ENCODE assay signal across 7 mouse cellular contexts in the genomic region with DNA sequence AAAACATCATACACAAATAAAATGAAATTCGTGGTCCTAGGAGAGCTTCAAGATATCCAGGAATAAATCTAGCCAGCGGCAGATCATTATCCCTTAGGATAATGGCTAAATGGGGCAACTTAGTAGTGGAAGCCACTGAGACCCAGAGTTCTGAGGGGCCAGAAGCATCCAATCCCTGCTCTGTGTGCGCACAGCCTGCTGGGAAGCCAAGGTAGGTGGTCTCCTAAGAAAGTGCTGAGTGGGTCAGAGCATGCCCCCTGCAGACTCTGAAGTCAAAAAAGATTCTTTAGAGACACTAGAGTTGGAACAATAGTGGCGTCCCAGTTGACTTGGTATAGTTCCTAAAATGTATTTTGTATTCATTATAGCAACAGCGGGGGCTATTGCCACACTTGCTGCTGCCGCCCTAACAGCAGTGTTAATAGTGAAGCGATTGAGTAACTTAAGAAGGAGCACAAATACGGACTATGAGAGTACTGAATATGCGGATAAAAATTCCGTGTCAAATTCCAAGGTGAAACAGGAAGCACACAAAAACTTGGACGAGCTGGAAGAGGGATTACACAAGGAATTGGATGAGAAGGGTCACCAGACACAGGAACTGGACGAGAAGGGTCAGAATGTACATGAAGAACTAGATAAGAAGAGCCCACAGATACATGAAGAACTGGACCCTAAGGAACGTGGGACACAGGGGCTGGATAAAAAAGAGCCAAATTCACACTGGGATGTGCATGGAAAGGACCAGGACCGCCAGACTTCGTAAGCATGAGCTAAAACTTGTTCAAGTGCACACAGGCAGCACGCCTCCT. TPM values are rescaled to one million over a fixed set of nuclear protein-coding genes. Genes with fewer than 3 reads are reported as not detected.
DNase-seq lines count a peak whose midpoint lies in the region; ATAC-seq lines count a peak whose summit lies in the region.

A gene (plus strand): TSS at position 472 of the 812 bp plus-strand sequence.

- peak; percentile 7 for DNase-seq in thymus, postnatal 14 days
- DNase-seq in thymus, postnatal 25 days, result no peak
- DNase-seq in embryo, embryonic 10 days (ENCODE audit: low spot score), result peak; percentile 43
- peak in 1 of 2 experiments; percentile 5 for DNase-seq in left cerebral cortex, postnatal 25 days (ENCODE audit: low spot score in 2 of 2)
- peak; percentile 96 for DNase-seq in midbrain, embryonic 11.5 days (ENCODE audit: low spot score, missing footprints)
- DNase-seq in adipocyte (ENCODE audit: low spot score), result no peak

- WGBS in heart, embryonic 15.5 days, result 32% methylated on average over 16 of the region's 16 CpGs
- WGBS in midbrain, embryonic 11.5 days, result 16% methylated on average over 16 of the region's 16 CpGs

- peak within 1 kb of the TSS; percentile 93 for H3K4me2 ChIP-seq in heart, embryonic 15.5 days
- peak within 1 kb of the TSS; percentile 92 for H3K4me2 ChIP-seq in midbrain, embryonic 11.5 days

- H3K36me3 ChIP-seq in heart, embryonic 15.5 days, result no peaks in the 10 kb centered on the region
- no peaks in the 10 kb centered on the region for H3K36me3 ChIP-seq in midbrain, embryonic 11.5 days (ENCODE audit: control insufficient read depth, insufficient read depth, low read length)

- peak within 1 kb of the TSS; percentile 73 for H3K27ac ChIP-seq in heart, embryonic 15.5 days
- H3K27ac ChIP-seq in midbrain, embryonic 11.5 days (ENCODE audit: low read depth, low read length), result peak within 1 kb of the TSS; percentile 89

- peaks cover 9% of the 10 kb centered on the region for H3K4me1 ChIP-seq in heart, embryonic 15.5 days (replicated peaks)
- H3K4me1 ChIP-seq in midbrain, embryonic 11.5 days (ENCODE audit: control insufficient read depth, insufficient read depth, low read length), result peaks cover 6% of the 10 kb centered on the region; the same call in 1 of the 2 replicates

- ATAC-seq in heart, embryonic 15.5 days (replicated peaks; ENCODE audit: insufficient number of reproducible peaks, insufficient read depth, low FRiP score, low read depth), result no peak; the same call in 1 of the 2 replicates
- ATAC-seq in midbrain, embryonic 11.5 days (ENCODE audit: low FRiP score), result no peak

- intact Hi-C loops in left cerebral cortex, postnatal 25 days (cut with DNase I), result loop anchor here (2.0 to 10.0 kb wide), 3 partner anchors 42 to 341 kb away; a partner anchor contains a TSS

- peak within 1 kb of the TSS; percentile 91 for H3K4me3 ChIP-seq in heart, embryonic 15.5 days
- H3K4me3 ChIP-seq in midbrain, embryonic 11.5 days (ENCODE audit: low read depth, low read length), result peak within 1 kb of the TSS; percentile 79

- H3K9ac ChIP-seq in heart, embryonic 15.5 days, result peak within 1 kb of the TSS; percentile 80
- H3K9ac ChIP-seq in midbrain, embryonic 11.5 days (ENCODE audit: low read length), result peak within 1 kb of the TSS; percentile 75

- H3K27me3 ChIP-seq in heart, embryonic 15.5 days, result no peaks in the 10 kb centered on the region
- no peaks in the 10 kb centered on the region for H3K27me3 ChIP-seq in midbrain, embryonic 11.5 days (ENCODE audit: control insufficient read depth, insufficient read depth, low read length)

- no peaks in the 10 kb centered on the region for H3K9me3 ChIP-seq in heart, embryonic 15.5 days (replicated peaks)
- H3K9me3 ChIP-seq in midbrain, embryonic 11.5 days (ENCODE audit: control insufficient read depth, low read length), result no peaks in the 10 kb centered on the region

RNA-seq across cellular contexts. Expression of the gene that starts here (rescaled TPM):
- polyA plus RNA-seq in heart, embryonic 15.5 days (2015; fragmentation: Nextera tagmentation; extraction: Ambion mirVana), result 29.2 and 34.9 TPM in 2 replicates
- 100 to 1,000 TPM; 154 to 157 TPM for total RNA-seq in left cerebral cortex, postnatal 25 days (2021)
- polyA plus RNA-seq in midbrain, embryonic 11.5 days (2014; fragmentation: Nextera tagmentation; extraction: Ambion mirVana), result 68.3 and 77.0 TPM in 2 replicates

Comparison
In these comparisons a context has a peak if more than half of its experiments do, and no peak if none do; other contexts are left out.
1. DNase-seq: peak in thymus, postnatal 14 days (single experiment), embryo, embryonic 10 days (single experiment) and midbrain, embryonic 11.5 days (single experiment); none in thymus, postnatal 25 days (single experiment) and adipocyte (single experiment).